Comparison of ENCODE assay signal across 9 mouse cellular contexts in the genomic region with DNA sequence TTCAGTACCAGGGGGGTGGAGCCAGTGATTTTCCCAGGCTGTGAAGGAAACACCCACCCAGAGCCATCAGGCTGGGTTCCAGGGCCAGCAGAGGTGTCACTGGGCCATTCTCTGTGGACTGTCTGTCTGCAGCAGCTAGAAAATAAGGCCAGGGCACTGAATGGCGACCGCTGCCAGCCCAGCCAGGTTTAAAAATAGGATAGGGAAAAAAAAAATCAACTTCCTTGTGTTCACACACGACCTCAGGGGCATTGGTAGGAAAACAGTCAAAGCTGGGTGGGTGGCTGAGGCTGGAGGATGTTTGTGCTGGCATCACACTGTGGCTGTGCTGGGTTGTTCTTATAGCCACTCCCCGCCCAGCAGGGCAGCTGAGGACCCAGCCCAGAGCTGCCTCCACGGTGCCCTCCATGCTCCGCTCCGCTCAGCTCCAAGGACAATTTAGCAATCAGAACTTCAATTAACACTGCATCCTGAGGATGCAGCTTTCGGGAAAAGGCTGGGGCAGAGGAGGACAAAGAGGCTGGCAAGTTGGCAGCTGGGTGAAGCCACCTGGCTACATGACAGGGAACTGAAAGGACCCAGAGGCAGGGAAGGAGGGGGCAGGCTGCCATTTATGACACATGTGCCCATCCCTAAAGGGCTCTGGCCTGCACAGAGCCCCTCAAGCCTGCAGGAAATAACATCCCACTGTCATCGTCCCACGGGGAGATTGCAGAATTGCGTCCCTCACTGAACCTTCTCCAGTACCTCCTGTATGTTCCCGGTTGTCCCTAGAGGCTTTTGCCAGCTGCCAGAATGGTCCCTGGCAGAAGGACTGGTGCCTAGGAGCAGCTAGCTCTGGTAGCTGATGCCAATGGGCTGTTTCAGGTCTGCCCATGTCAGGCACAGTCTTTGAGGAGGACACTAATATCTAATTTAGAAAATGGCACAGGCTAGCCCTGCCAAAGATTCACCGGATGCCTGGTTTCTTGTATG. TPM values are rescaled to one million over a fixed set of nuclear protein-coding genes. Genes with fewer than 3 reads are reported as not detected.
DNase-seq lines count a peak whose midpoint lies in the region; ATAC-seq and TF ChIP-seq lines count a peak whose summit lies in the region.
"Had no signal": no experiment of that assay in that cellular context is flagged by ENCODE, and none has a peak within 500 bp of the region (broad histone marks: within the 10 kb centered on the region; RNA-seq: fewer than 3 reads in every experiment).

No protein-coding gene starts in this region.

- H3K4me2 ChIP-seq in heart, embryonic 12.5 days, result no peak overlapping the region
- no peak overlapping the region for H3K4me2 ChIP-seq in limb, embryonic 15.5 days
- H3K4me2 ChIP-seq: liver, embryonic 15.5 days had no signal

- H3K9ac ChIP-seq in heart, embryonic 12.5 days, result 0 out of 2 replicates have a peak overlapping the region, but pooled peaks have one; percentile 9
- no peak overlapping the region for H3K9ac ChIP-seq in limb, embryonic 15.5 days
- H3K9ac ChIP-seq: liver, embryonic 15.5 days had no signal

- H3K4me1 ChIP-seq in heart, embryonic 12.5 days (replicated peaks), result peaks cover 64% of the 10 kb centered on the region
- peaks cover 22% of the 10 kb centered on the region for H3K4me1 ChIP-seq in limb, embryonic 15.5 days
- H3K4me1 ChIP-seq: liver, embryonic 15.5 days had no signal

- H3K4me3 ChIP-seq in gastrocnemius, adult 2 months, result peak overlapping the region; percentile 19
- H3K4me3 ChIP-seq in heart, embryonic 12.5 days, result no peak overlapping the region
- no peak overlapping the region for H3K4me3 ChIP-seq in limb, embryonic 15.5 days
- H3K4me3 ChIP-seq: liver, embryonic 15.5 days had no signal

- intact Hi-C loops in gastrocnemius, adult 2 months (cut with DNase I), result loop anchor here (5.0 kb wide), 1 partner anchor 47 kb away; a partner anchor contains a TSS

- 0 out of 2 replicates have a peak, but pooled peaks have one; percentile 36 for ATAC-seq in heart, embryonic 12.5 days (ENCODE audit: insufficient number of reproducible peaks, low FRiP score)
- no peak for ATAC-seq in limb, embryonic 15.5 days (ENCODE audit: insufficient number of reproducible peaks, low FRiP score, low TSS enrichment, low read depth)

- H3K27me3 ChIP-seq in heart, embryonic 12.5 days (replicated peaks), result no peaks in the 10 kb centered on the region
- H3K27me3 ChIP-seq in limb, embryonic 15.5 days, result no peaks in the 10 kb centered on the region
- H3K27me3 ChIP-seq: liver, embryonic 15.5 days had no signal

- H3K9me3 ChIP-seq in heart, embryonic 12.5 days (replicated peaks), result no peaks in the 10 kb centered on the region
- no peaks in the 10 kb centered on the region for H3K9me3 ChIP-seq in limb, embryonic 15.5 days
- H3K9me3 ChIP-seq: liver, embryonic 15.5 days had no signal

- no peaks in the 10 kb centered on the region for H3K36me3 ChIP-seq in heart, embryonic 12.5 days
- H3K36me3 ChIP-seq in limb, embryonic 15.5 days, result no peaks in the 10 kb centered on the region
- H3K36me3 ChIP-seq: liver, embryonic 15.5 days had no signal

- WGBS in heart, embryonic 12.5 days, result 42% methylated on average over 13 of the region's 13 CpGs
- WGBS in limb, embryonic 15.5 days, result 45% methylated on average over 13 of the region's 13 CpGs

- DNase-seq in gastrocnemius, adult 2 months, result peak; percentile 59
- no peak for DNase-seq in gastrocnemius, postnatal 10 days
- peak; percentile 53 to 64 for DNase-seq in adrenal gland, postnatal 36 days
- no peak for DNase-seq in thymus, postnatal 10 days (ENCODE audit: low spot score in 2 of 2)
- DNase-seq in embryo, embryonic 10.5 days (ENCODE audit: low spot score), result no peak
- DNase-seq in right cerebral cortex, adult 18-20 months, result no peak

- no peak for TF ChIP-seq CTCF in gastrocnemius, adult 2 months (IDR thresholded peaks at IDR 0.05)

- peak overlapping the region; percentile 80 for H3K27ac ChIP-seq in gastrocnemius, adult 2 months
- peak overlapping the region; percentile 64 for H3K27ac ChIP-seq in heart, embryonic 12.5 days (ENCODE audit: poor library complexity, severe bottlenecking)
- peak overlapping the region; percentile 58; the same call in 1 of the 2 replicates for H3K27ac ChIP-seq in limb, embryonic 15.5 days
- H3K27ac ChIP-seq: liver, embryonic 15.5 days had no signal

RNA-seq across cellular contexts. Expression of a gene that starts 48.0 kb away (rescaled TPM):
- 10 to 100 TPM; 17.3 to 18.3 TPM for total RNA-seq in gastrocnemius, adult 2 months (2021)
- total RNA-seq in gastrocnemius, postnatal 10 days (2021), result 10 to 100 TPM; 17.1 to 18.1 TPM
- 10 to 100 TPM; 28.8 to 33.1 TPM for total RNA-seq in adrenal gland, postnatal 36 days (2021)
- polyA plus RNA-seq in heart, embryonic 12.5 days (2016; fragmentation: Nextera tagmentation; extraction: Ambion mirVana), result 46.5 and 48.2 TPM in 2 replicates
- polyA plus RNA-seq in limb, embryonic 15.5 days (2015; fragmentation: Nextera tagmentation; extraction: Ambion mirVana), result 35.0 and 38.8 TPM in 2 replicates

Comparison
In these comparisons a context has a peak if more than half of its experiments do, and no peak if none do; other contexts are left out.
1. DNase-seq: peak in gastrocnemius, adult 2 months (single experiment) and adrenal gland, postnatal 36 days (2 of 2); none in gastrocnemius, postnatal 10 days (single experiment), thymus, postnatal 10 days (0 of 2), embryo, embryonic 10.5 days (single experiment) and right cerebral cortex, adult 18-20 months (single experiment).
2. Peak in every context shown above with its lines, with median percentiles within 50 percentile points of each other: H3K27ac ChIP-seq.